Mouse (Mus musculus) stomach, postnatal 0 days (tissue): Measurements from ENCODE around the gene Plekha4. TPM values are rescaled to one million over a fixed set of nuclear protein-coding genes. Genes with fewer than 3 reads are reported as not detected.

Source experiments
- ATAC-seq: fragments of 200-750 bp; cut with Nextera tagmentation; 2 replicates; pipeline ENCODE4 v1.8.0; 2017; ENCODE audit not compliant: low FRiP score, low TSS enrichment
- DNase-seq: peaks from one replicate; pipeline ENCODE4 v3.0.0-alpha.2; 2016; ENCODE audit warnings: low spot score
- H3K27ac ChIP-seq: fragments of 300-500 bp; sonication (generic); replicated peaks from 2 replicates; pipeline ENCODE4 v1.5.1; 2014; ENCODE audit warnings: mild to moderate bottlenecking, control low read depth
- H3K27me3 ChIP-seq: fragments of 300-500 bp; sonication (generic); 2 replicates; pipeline ENCODE4 v1.6.1; 2014; ENCODE audit warnings: low read length; ENCODE audit not compliant: control insufficient read depth, insufficient read depth
- H3K36me3 ChIP-seq: fragments of 300-500 bp; sonication (generic); 2 replicates; pipeline ENCODE4 v1.6.1; 2014; ENCODE audit warnings: low read length, mixed read lengths; ENCODE audit not compliant: control insufficient read depth, insufficient read depth
- H3K4me1 ChIP-seq: fragments of 300-500 bp; sonication (generic); replicated peaks from 2 replicates; pipeline ENCODE4 v1.6.1; 2014; ENCODE audit warnings: antibody characterized with exemption; ENCODE audit not compliant: control insufficient read depth, insufficient read depth
- H3K4me2 ChIP-seq: fragments of 300-500 bp; sonication (generic); replicated peaks from 2 replicates; pipeline ENCODE4 v1.6.1; 2014; ENCODE audit warnings: low read depth, mild to moderate bottlenecking, control low read depth, moderate library complexity
- H3K4me3 ChIP-seq: fragments of 300-500 bp; sonication (generic); 2 replicates; pipeline ENCODE4 v1.5.1; 2014; ENCODE audit warnings: low read depth, low read length, control low read depth
- H3K9ac ChIP-seq: fragments of 300-500 bp; sonication (generic); 2 replicates; pipeline ENCODE4 v1.6.1; 2014; ENCODE audit warnings: mild to moderate bottlenecking, low read length, control low read depth, mixed read lengths
- H3K9me3 ChIP-seq: fragments of 300-500 bp; sonication (generic); 2 replicates; pipeline ENCODE4 v1.6.1; 2016; ENCODE audit warnings: low read length; ENCODE audit not compliant: control insufficient read depth
- CTCF ChIP-seq: IDR thresholded peaks from 2 replicates; pipeline ENCODE4 v1.5.1; 2016; ENCODE audit warnings: antibody characterized with exemption, low read depth, mild to moderate bottlenecking, moderate library complexity
- EP300 ChIP-seq: optimal IDR thresholded peaks from 2 replicates; pipeline ENCODE3; 2016; ENCODE audit warnings: antibody characterized with exemption
- WGBS: fragments of 180-500 bp; shearing (Covaris S2); extraction: QIAGEN DNeasy Blood & Tissue Kit; methylation state at CpG from one replicate; pipeline ENCODE4 v1.1.7; 2014; 5-methylcytosine and 5-hydroxymethylcytosine counted together
- polyA plus RNA-seq: library from polyadenylated mRNA; unstranded; fragments of >200 nt; fragmentation: Nextera tagmentation; extraction: Ambion mirVana; gene quantifications from 2 replicates; pipeline ENCODE4 v1.2.1, GENCODE M21; 2015

The Plekha4 gene
- polyA plus RNA-seq, 1 experiment from 2014 or later: 7.9 TPM

DNA sequence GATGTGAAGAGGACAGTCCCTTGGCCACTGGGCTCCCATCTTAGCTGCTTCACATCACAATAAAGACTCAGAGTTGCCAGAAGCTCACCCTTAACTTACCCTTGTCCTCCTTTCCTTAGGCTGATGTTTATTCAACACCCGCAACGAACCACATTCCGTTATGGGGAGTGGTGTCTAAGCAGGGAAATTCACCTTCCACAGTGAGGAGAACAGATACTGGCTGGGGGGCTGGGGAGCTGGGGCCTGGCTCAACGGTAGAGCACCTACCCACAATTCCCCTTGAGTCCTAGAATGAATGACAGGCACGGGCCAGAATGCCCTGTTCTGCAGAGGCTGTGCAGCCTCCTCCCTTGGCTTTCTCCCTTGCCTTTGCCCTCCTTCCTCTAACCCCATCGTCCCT lies 32.8 kb downstream of the Plekha4 start:
- H3K27ac ChIP-seq: peak overlapping the region; percentile 74
- H3K4me3 ChIP-seq: no peak overlapping the region
- H3K9ac ChIP-seq: no peak overlapping the region
- peak; percentile 63 for ATAC-seq
- WGBS: 20% methylated on average over 5 of the region's 6 CpGs
- DNase-seq: peak; percentile 75
- H3K4me1 ChIP-seq: 0 out of 2 replicates have a peak, but pooled peaks cover 2% of the 10 kb centered on the region
- no peak for TF ChIP-seq CTCF
- H3K36me3 ChIP-seq: no peaks in the 10 kb centered on the region
- no peaks in the 10 kb centered on the region for H3K27me3 ChIP-seq
- no peaks in the 10 kb centered on the region for H3K9me3 ChIP-seq
- H3K4me2 ChIP-seq: no peak overlapping the region

DNA sequence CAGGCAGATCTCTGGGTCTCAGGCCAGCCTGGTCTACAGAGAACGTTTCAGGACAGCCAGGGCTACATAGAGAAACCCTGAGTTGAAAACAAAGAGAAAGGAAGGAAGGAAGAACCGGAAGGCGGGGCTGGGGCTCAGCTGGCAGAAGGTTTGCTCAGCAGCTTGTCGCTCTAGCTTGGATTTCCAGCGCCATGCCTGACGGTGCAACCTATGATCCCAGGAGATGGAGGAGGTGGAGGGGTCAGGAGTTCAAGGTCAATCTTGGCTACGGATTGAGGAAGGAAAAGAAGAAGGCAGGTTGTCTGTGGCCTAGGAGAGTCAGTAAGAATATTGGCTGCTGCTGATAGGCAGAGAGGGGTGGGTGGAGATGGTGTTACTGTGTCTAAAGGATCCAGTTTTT lies 34.1 kb downstream of the Plekha4 start:
- H3K4me3 ChIP-seq: no peak overlapping the region
- TF ChIP-seq CTCF (no peak), EP300 (no peak)
- WGBS: 69% methylated on average over 7 of the region's 7 CpGs
- no peak for DNase-seq
- no peak overlapping the region for H3K9ac ChIP-seq
- no peak overlapping the region for H3K4me2 ChIP-seq
- H3K27ac ChIP-seq: no peak overlapping the region
- no peak for ATAC-seq
- H3K9me3 ChIP-seq: no peaks in the 10 kb centered on the region
- no peaks in the 10 kb centered on the region for H3K27me3 ChIP-seq
- H3K4me1 ChIP-seq: 0 out of 2 replicates have a peak, but pooled peaks cover 2% of the 10 kb centered on the region
- H3K36me3 ChIP-seq: no peaks in the 10 kb centered on the region

DNA sequence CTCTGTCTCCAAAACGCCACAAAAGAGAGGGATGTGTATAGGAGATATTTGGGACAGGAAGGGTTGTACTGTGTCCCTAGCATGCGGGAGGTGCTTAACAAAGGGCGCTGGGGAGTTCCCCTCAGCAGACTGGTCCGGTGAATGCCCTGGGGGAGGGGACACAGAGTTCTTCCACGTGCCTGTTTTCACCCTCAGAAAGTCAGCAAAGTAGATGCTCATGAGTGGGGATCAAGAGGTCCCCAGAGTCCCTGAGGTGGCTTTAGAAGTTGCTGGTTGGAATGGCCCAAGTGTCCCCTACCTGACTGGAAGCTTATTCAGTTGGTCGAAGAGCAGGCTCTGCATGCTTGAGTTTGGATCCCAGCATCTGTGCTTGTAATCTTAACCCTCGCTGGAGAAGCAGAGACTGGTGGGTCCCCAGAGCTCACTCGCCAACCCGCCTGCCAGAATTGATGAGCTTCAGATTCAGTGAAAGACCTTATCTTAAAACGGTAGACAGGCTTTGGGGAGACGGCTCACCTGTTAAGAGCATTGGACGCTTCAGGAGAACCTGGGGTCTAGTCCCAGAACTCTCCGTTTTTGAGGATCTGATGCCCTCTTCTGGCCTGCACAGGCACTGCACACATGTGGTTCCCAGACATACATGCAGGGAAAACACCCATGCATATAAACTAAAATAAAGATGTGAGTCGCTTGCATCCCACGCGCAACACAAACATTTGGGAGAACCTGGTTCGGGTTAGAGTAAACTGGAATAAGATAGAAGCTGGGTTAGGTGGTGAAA lies 34.9 kb downstream of the Plekha4 start:
- Histone ChIP-seq H3K9me3 (no peaks in the 10 kb centered on the region), H3K9ac (no peak overlapping the region), H3K27me3 (no peaks in the 10 kb centered on the region), H3K36me3 (no peaks in the 10 kb centered on the region), H3K4me1 (0 out of 2 replicates have a peak, but pooled peaks cover 2% of the 10 kb centered on the region), H3K4me3 (no peak overlapping the region), H3K27ac (no peak overlapping the region), H3K4me2 (peak overlapping the region; percentile 34; the same call in 1 of the 2 replicates)
- no peak for TF ChIP-seq EP300
- TF ChIP-seq CTCF: peak; percentile 97
- DNase-seq: peak; percentile 86
- 17% methylated on average over 17 of the region's 17 CpGs for WGBS
- peak; percentile 31; the same call in 1 of the 2 replicates for ATAC-seq

DNA sequence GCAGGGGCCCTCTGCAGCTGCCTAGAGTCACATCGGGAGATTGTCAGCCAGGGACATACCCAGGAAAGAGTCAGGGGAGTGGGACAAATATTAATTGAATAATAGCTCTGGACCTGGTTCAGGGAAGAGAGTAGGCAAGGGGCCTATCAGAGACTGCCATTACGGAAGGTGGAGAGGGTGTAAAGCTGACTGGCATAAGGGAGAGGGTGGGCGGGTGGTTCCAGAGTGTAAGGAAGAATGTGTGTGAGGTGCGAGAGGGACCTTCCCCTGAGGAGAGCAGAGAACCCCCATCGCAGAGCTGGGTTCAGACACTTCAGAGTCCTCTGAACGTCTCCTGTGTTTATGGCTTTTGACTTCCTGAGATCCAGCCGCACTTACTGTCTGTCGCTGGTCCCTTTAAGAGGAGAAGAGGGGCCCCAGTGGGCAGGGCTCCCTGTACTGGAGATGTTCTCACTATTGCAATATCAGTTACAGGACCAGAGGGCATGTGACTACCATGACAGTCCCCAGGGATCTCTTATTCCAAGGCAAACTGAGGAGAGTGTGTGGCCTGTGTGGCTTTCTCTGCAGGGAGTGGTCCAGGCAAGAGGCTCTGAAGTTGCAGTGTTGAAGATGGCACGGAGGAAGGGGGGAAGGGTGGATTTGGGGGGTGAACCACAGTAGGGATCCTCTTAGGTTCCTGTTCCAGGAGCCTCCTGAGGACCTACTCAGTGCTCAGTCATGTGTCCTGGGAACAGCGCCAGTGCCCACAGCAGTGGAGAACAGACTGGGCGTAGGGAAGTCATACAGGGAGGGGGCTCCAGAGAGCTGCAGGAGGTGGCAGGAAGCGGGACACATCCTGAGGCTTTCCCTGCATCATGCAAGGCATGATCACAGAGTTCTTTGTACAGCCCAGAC lies 35.7 kb downstream of the Plekha4 start:
- no peak for DNase-seq
- H3K36me3 ChIP-seq: no peaks in the 10 kb centered on the region
- H3K27me3 ChIP-seq: no peaks in the 10 kb centered on the region
- H3K4me2 ChIP-seq: peak overlapping the region; percentile 17; the same call in 1 of the 2 replicates
- H3K4me3 ChIP-seq: no peak overlapping the region
- no peak overlapping the region; the same call in 1 of the 2 replicates for H3K27ac ChIP-seq
- ATAC-seq: no peak
- TF ChIP-seq EP300 (no peak), CTCF (0 out of 2 replicates have a peak, but pooled peaks have one; percentile 12)
- H3K4me1 ChIP-seq: 0 out of 2 replicates have a peak, but pooled peaks cover 2% of the 10 kb centered on the region
- 42% methylated on average over 12 of the region's 12 CpGs for WGBS
- H3K9me3 ChIP-seq: no peaks in the 10 kb centered on the region
- peak overlapping the region; percentile 13; the same call in 1 of the 2 replicates for H3K9ac ChIP-seq

DNA sequence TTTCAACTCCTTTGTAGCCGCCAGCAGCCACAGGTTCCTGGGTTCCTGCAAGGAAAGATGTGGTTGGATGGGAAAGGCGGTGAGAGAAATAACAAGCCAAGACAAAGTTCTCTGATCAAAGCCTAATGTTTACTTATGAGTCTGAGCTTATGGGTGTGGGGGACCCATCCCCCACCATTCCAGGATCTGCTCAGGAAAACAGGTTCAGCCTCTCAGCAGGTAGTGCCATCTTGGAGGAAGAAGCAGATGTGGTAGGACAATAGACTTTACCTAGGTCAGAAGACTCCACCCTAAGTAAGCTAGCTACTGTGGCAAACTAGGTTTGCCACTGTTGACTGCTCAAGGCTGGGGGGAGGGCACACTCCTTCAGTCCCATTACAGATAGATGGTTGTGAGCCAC lies 38.7 kb downstream of the Plekha4 start:
- Histone ChIP-seq H3K4me3 (no peak overlapping the region), H3K4me1 (0 out of 2 replicates have a peak, but pooled peaks cover 2% of the 10 kb centered on the region), H3K27me3 (no peaks in the 10 kb centered on the region), H3K27ac (peak overlapping the region; percentile 73), H3K4me2 (no peak overlapping the region), H3K9me3 (no peaks in the 10 kb centered on the region), H3K9ac (no peak overlapping the region), H3K36me3 (no peaks in the 10 kb centered on the region)
- WGBS: 41% methylated on average over 2 of the region's 2 CpGs
- no peak for TF ChIP-seq CTCF
- TF ChIP-seq EP300: no peak
- DNase-seq (peak; percentile 68), ATAC-seq (no peak; the same call in 1 of the 2 replicates)
